Mouse (Mus musculus): ENCODE measurements around the gene Dnajb14.

DNA sequence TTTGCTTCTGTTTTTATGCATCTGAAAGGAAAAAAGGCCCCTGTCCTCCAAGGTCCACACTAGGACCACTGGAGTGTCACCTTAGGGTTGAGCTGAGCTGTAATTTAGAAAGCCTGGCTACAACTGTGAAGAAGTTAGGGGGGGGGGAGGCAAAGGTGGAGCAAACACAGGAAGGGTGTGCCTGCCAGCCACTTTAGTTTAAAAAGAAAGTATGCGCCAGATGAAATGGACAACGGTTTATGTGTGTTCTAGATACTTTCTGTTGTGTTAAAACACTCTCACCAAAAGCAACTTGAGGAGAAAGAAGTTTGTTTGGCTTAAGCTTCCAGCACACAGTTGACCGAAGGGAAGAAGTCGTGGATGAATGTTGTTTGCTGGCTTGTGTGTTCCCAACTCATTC, 33.8 kb upstream of the Dnajb14 start:
- TF ChIP-seq POLR2A (IDR thresholded peaks at IDR 0.05; ENCODE audit: low read depth, low read length) (no peak), CTCF (IDR thresholded peaks at IDR 0.05; ENCODE audit: borderline replicate concordance, insufficient read depth, low read length) (no peak)

Measured in embryonic fibroblast, embryonic 13.5 days (primary cell).